In genomic region chr9:45183266-45183665, GRCm38 (mm10) we compare ENCODE assay signal across 17 mouse cellular contexts. TPM values are rescaled to one million over a fixed set of nuclear protein-coding genes. Genes with fewer than 3 reads are reported as not detected.
"Had no signal": no experiment of that assay in that cellular context is flagged by ENCODE, and none has a peak within 500 bp of the region (broad histone marks: within the 10 kb centered on the region; RNA-seq: fewer than 3 reads in every experiment).

No protein-coding gene starts in this region.

- H3K4me2 ChIP-seq: limb, embryonic 12.5 days; liver, embryonic 13.5 days; lung, embryonic 15.5 days; midbrain, embryonic 13.5 days; stomach, embryonic 15.5 days had no signal

- H3K36me3 ChIP-seq: limb, embryonic 12.5 days; liver, embryonic 13.5 days; lung, embryonic 15.5 days; midbrain, embryonic 13.5 days; stomach, embryonic 15.5 days had no signal

- H3K9me3 ChIP-seq: limb, embryonic 12.5 days; liver, embryonic 13.5 days; lung, embryonic 15.5 days; midbrain, embryonic 13.5 days; stomach, embryonic 15.5 days had no signal

- ATAC-seq: intestine, postnatal 0 days; liver, postnatal 0 days; midbrain, embryonic 13.5 days had no signal

- H3K27ac ChIP-seq: kidney, postnatal 0 days; layer of hippocampus, adult 2 months; limb, embryonic 12.5 days; liver, embryonic 13.5 days; lung, embryonic 15.5 days; macrophage; midbrain, embryonic 13.5 days; stomach, embryonic 15.5 days had no signal

- H3K4me3 ChIP-seq: layer of hippocampus, adult 2 months; limb, embryonic 12.5 days; liver, embryonic 13.5 days; lung, embryonic 15.5 days; midbrain, embryonic 13.5 days; stomach, embryonic 15.5 days had no signal

- H3K27me3 ChIP-seq: limb, embryonic 12.5 days; liver, embryonic 13.5 days; lung, embryonic 15.5 days; midbrain, embryonic 13.5 days; stomach, embryonic 15.5 days had no signal

- H3K9ac ChIP-seq: limb, embryonic 12.5 days; liver, embryonic 13.5 days; liver, postnatal 0 days; lung, embryonic 15.5 days; stomach, embryonic 15.5 days had no signal

- DNase-seq: kidney, postnatal 4 days; liver; liver, embryonic 13.5 days; liver, postnatal 0 days; lung, postnatal 14 days; right cerebral cortex, postnatal 14 days had no signal

- H3K4me1 ChIP-seq: lung, embryonic 15.5 days; midbrain, embryonic 13.5 days; stomach, embryonic 15.5 days had no signal

RNA-seq across cellular contexts. Expression of gene BC049352, which starts 1.5 kb away (rescaled TPM):
- total RNA-seq: midbrain, postnatal 0 days had no signal
- polyA plus RNA-seq: limb, embryonic 12.5 days; lung, embryonic 15.5 days; midbrain, embryonic 13.5 days; neural tube, embryonic 14.5 days had no signal

RNA-seq across cellular contexts. Expression of gene Tmprss4, which starts 20.6 kb away (rescaled TPM):
- total RNA-seq: layer of hippocampus, adult 2 months; layer of hippocampus, postnatal 10 days had no signal
- polyA plus RNA-seq: limb, embryonic 12.5 days; liver, postnatal 0 days; midbrain, embryonic 13.5 days; midbrain, postnatal 0 days; neural tube, embryonic 14.5 days had no signal

RNA-seq across cellular contexts. Expression of gene Scn4b, which starts 45.1 kb away (rescaled TPM):
- polyA plus RNA-seq: macrophage had no signal
